Mouse (Mus musculus) left cerebral cortex, adult 11 months (tissue): ENCODE data around the gene Gm973.
A peak's percentile ranks its signal among the peaks of the same experiment; 100 is the strongest.
"Not testable (repeated sequence)": the region's sequence is repeated elsewhere in the genome, so short reads cannot be mapped to it uniquely, and the experiment has no call there.

Experiments
- DNase-seq: peaks from one replicate; pipeline ENCODE4 v3.0.0; 2022; ENCODE audit warnings: low spot score

The Gm973 gene

DNA sequence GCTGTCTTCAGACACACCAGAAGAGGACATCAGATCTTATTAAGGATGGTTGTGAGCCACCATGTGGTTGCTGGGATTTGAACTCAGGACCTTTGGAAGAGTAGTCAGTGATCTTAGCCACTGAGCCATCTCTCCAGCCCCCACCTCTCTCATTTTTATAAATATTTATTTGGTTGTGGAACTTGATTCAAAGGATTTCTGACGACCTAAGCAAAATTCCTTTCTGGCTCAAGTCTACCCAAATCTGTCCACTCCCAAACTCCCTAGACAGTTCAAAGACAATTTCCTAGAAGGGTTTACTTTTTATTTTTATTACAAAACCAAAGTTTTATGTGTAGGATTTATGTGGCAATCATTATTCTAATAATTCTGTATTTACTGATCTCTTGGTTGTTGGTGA lies 73.2 kb downstream of the Gm973 start:
- no peak for DNase-seq

DNA sequence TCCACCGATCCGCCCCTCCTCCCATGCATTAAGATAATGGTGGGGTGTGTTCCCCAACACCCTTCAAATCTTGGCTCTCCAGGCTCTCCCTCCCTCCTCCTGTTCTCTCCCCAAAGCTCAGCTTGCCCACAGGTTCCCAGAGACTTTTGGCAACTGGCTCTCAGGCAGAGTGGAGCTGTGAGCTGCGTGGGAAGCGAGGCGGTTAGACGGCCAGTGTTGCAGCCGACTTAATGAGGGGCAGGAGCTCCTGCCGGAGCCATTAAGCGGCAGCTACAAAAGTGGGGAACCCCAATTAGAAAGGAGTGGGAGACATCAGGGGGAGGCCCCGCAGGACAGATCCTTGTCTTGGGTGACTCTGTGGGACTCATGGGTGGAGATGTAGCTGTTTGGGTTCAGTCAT lies 76.3 kb downstream of the Gm973 start:
- peak; percentile 9 for DNase-seq

DNA sequence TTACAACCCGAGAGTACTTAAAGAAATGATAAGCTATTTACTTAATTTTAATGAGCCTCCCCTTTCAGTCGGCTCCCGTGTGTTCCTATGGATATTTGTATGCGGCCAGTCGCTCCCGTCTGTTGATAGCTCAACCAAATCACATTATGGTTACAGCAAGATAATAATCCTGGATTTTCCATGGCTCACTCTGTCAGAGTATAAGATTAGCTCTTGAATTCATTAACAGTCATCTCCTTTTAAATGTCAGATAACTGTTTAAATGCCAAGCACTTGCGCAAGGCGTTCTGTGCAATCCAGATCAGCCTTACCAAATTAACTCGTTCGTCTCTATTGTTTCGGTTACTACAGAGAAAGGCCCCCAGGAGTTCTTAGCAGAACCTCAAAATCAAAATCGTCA lies 76.8 kb downstream of the Gm973 start:
- DNase-seq: no peak

GRCm38 (mm10) chr1:59593622-59594035 lies 77.6 kb downstream of the Gm973 start:
- DNase-seq: no peak

DNA sequence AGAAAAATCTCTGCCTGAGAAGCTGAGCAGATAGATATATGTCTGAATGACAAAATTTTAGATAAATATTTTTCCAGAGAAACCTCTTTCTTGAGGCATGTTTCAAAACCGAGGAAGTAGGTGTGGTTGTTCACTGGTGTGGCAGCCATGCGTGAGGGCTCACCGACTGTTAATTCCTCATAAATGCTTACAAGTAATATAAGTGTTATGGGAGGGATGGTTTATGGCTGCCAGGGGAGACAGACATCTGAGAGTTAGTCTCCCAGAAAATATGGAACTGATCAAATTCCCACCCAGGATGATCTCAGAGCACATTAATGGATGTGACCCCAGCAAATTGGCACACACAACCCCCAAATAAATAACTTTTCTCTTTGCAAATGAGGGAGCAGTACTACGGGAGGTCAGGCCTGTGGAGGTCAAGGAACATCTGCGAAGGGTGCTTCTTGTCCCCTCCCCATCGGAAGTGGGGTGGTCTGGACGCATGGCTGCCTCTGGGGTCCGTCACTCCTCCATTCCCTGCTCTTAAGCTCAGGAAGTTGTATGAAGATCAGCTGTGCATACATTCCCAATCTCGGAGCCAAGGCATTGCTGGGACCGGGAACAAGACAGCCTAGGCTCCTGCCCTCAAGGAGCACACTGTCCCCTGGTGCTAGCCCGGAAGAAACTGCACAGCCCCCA lies 78.7 kb downstream of the Gm973 start:
- no peak for DNase-seq

GRCm38 (mm10) chr1:59595609-59596008 lies 79.5 kb downstream of the Gm973 start:
- DNase-seq: no peak

- no peak for DNase-seq
Observed at GRCm38 (mm10) chr1:59602531-59603416, 86.7 kb downstream of the Gm973 start.

- no peak for DNase-seq
Observed at GRCm38 (mm10) chr1:59603417-59603712, 87.3 kb downstream of the Gm973 start.

DNA sequence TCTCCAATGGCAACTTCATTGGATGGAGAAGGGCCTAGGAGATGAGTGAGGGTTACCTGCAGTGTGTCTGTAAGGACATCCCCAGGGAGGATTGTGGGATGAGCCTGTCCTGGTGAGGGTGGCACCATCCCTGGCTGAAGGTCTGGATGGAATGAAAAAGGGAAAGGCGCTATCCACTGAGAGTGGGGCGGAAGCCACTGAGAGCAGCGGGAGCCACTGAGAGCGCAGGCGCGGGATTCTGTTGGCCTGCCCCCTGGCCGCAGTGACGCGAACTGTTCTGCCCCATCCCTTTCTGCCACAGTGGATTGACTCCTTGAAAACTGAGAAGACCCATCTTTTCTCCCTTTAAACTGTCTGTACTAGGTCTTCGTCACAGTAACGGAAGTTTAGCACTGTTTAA lies 87.8 kb downstream of the Gm973 start:
- DNase-seq: no peak

DNA sequence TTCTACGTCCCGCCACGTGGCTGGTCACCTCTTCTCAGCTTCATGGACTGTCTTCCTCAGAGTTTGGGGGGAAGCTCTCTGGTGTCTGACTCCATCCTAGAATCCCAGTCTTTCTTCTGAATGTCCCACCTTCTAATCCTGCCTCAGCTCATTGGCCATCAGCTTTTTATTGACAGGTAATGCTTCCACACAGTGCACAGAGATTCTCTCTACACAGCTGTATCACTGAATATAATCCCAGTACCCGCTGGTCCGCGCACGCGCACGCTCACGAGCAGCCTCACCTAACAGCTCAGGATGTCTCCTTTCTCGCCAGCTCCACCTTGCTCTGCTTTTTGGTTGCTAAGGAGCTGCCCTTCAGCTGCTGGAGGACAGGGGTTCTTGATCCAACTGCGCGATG lies 90.4 kb downstream of the Gm973 start:
- no peak for DNase-seq

GRCm38 (mm10) chr1:59607071-59607470 lies 91.0 kb downstream of the Gm973 start:
- no peak for DNase-seq

DNA sequence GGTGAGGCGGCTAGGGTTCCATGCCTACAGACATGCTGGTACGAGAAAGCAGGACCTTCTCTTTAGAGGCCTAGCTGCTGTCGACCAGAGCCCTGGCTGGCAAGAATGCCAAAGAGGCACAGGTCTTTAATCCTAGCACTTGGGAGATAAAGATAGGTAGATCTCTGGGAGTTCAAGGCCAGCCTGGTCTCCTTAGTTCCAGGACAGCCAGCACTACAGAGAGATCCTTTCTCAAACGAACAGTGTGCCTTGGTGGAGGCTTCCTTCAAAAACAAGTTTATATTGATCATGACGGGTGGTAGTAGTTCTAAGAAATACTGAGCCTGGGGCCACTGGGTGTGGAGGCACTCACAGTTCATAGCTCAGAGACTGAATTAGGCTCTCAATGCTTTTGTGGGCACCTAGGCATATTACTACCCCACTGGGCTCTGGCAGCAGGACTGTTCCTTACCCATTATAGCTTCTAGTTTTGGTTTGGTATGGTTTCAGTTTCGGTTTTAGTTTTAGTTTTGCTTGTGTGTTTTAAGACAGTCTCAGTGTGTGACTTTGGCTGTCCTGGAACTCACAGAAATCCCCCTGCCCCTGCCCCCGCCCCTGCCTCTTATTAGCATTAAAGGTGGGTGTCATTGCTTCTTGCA lies 92.2 kb downstream of the Gm973 start:
- DNase-seq: no peak

DNA sequence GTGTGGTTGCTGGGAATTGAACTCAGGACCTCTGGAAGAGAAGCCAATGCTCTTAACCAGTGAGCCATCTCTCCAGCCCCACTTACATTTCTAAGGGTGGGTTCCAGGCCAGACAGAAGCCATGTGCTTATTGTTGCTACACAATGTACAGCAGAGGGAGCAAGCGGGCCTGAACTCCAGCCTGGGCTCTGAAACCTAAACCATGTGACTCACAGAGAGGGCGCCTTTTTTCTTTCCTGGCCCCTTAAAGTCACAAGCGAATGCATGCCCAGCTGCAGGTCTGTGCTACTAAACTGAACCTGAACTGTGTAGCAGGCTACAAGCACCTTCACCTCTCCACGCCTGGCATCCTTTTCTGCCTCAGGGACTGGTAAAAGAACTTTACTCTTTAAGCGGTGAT lies 92.9 kb downstream of the Gm973 start:
- DNase-seq: no peak

DNA sequence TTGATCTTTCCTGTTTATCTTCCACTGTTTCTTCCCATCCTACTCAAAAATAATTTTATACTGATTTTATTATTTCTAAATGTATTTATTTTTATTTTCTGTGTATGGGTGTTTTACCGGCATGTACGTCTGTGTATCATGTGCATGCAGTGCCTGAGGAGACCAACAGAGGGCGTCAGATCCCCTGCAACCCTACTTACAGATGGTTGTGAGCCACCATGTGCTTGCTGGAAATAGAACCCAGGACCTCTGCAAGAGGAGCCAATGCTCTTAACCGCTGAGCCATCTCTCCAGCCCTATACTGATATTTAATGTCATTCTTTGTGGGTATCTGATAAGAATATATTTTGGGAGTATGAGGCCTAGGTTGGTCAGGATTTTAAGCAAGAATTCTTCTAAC lies 93.4 kb downstream of the Gm973 start:
- DNase-seq: no peak

DNA sequence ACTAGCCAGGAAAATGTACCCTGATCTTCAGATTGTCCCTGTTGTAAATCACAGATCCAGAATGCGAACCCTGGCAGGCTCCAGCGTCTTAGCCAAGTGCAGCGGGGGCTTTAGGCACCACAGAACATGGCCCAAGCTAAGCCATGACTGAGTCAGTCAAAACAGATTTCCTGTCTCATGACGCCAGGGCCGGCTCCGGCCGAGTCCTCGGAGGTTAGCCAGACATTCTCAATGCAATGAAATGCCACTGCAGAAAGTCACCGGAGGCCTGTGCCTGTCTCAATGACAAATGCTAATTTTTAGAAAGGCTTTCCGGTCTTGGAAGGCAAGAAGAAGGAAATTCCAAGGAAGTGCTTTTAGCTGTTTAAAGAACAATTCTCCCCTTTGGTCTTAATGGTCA lies 93.8 kb downstream of the Gm973 start:
- DNase-seq: no peak

- no peak for DNase-seq
Observed at GRCm38 (mm10) chr1:59610929-59611328, 94.9 kb downstream of the Gm973 start.

GRCm38 (mm10) chr1:59613795-59614194 lies 97.7 kb downstream of the Gm973 start:
- peak; percentile 15 for DNase-seq

GRCm38 (mm10) chr1:59615021-59615420 lies 99.0 kb downstream of the Gm973 start:
- DNase-seq: no peak

DNA sequence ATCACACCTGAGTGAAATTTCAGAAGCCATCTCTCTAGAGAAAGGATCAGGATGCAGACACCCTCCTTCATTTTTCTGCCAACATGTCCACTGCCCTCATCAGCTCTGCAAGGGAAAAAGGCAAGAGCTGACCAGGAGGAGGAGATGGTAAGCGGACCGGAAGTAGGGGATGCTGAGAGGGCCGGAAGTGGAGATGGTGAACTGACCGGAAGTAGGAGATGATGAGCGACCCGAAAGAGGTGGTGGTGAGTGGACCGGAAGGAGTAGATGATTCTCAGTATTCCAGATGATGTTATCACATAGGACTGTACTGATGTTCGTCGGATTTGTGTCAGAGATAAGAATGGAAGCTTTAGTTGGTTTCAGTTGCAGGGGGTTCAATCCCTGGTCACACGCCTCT lies 103.1 kb downstream of the Gm973 start:
- DNase-seq: no peak

DNA sequence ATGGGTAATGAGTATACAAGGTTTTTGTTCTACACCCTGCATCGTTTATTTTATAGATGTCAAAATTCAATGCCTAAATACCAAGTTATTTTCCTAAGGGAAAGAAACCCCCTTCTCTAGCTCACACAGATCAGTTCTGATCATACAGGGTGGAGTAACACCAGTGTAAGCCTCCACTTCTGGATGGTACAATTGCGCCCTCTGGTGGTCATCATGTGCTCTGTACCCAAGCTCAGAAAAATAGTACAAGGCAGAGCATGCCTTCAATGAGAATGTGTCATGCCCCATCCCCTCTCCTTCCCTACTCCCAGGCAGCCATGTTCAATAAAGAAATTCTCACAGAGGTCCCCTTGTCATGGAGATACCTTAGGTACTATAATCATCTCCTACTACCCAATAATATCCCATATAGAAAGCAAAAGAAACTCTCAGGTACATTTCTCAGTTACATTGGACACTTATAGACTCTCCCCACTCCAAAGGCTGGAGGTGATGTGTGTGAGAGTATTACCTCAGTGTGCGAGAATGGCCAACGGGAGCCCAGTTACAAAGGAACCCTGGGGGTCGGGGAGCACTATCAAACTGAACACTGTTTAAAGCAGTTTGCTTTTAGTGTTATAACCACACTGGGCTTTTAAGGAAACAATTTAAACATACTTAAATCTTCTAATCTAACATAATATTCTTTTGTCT lies 107.4 kb downstream of the Gm973 start:
- peak; percentile 28 for DNase-seq

- no peak for DNase-seq
Observed at GRCm38 (mm10) chr1:59625410-59625809, 109.3 kb downstream of the Gm973 start.

GRCm38 (mm10) chr1:59629194-59629593 lies 113.1 kb downstream of the Gm973 start:
- no peak for DNase-seq

- DNase-seq: not testable (repeated sequence)
Observed at GRCm38 (mm10) chr1:59630356-59630755, 114.3 kb downstream of the Gm973 start.
